Mouse (Mus musculus) R1 (cell line): Measurements from ENCODE around the gene Gm42372.

ENCODE experiments used
- DNase-seq: peaks from one replicate; pipeline ENCODE4 v3.0.0-alpha.2; 2018; ENCODE audit warnings: low read depth, low spot score

The Gm42372 gene

DNA sequence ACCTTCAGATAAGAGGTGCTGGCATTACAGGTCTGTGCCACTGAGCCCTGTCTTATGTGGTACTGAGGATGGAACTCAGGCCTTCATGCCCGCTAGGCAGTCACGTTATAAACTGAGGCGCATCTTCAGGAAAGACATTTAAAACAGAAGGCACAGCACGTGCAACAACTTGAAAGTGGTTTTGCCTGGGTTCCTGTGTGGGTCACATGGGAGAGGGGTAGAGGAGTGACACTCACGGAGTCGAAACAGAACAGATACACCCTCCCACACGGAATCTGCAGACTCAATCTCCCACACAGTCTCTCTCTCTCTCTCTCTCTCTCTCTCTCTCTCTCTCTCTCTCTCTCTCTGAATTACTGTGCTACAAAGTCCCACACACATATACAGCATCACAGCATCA lies 47.4 kb downstream of the Gm42372 start:
- DNase-seq, result no peak
